Mouse (Mus musculus): ENCODE measurements around the gene Terb1.
A peak's percentile ranks its signal among the peaks of the same experiment; 100 is the strongest.

The Terb1 gene

DNA sequence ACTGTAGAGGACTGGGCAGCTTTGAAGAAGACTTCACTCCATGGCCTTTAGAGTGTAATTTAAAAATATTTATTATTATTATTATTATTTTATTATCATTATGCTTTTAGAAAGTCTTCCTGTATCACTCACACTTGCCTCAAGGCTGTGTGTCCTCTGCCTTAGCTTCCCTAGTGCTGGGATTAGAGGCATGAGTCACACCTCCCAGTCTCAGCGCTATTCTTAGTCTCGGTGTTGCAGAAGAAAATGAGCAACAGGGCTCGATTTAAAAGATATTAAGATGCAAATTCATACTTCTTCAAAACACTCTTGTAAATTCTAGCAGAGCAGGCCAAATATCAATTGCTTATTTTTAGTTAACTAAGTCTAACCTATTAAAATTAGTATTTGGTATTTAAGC, 60.9 kb downstream of the Terb1 start:
- no peak for DNase-seq

GRCm38 (mm10) chr8:104446016-104446415, 63.7 kb downstream of the Terb1 start:
- no peak for DNase-seq

- DNase-seq, result no peak
Measured at GRCm38 (mm10) chr8:104445248-104445647, 64.5 kb downstream of the Terb1 start.

DNA sequence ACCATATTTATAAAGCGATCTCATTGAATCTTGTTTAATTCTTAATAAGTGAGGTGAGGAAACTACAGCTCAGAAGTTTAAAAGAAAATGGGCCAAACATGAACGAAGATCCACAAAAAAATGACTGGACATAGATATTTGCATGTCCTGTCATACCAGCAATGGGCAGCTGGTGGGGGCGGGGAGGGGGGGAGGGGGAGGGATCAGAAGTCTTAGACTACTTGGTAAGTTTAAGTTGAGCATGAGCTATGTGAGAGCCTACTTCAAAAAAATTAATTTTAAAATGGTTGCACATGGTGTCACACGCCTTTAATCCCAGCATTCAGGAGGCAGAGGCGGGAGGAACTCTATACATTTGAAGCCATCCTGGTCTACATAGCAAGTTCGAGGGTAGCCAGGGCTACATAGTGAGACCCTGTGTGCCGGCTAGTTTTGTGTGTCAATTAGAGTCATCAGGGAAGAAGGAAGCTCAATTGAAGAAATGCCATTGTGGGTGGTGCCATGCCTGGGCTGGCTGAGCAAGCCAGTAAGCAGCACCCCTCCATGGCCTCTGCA, 66.5 kb downstream of the Terb1 start:
- no peak for DNase-seq

GRCm38 (mm10) chr8:104442299-104443124, 67.2 kb downstream of the Terb1 start, which contains the start of gene Dync1li2:
Gene Dync1li2, minus strand, starts transcription at chr8:104443047.
- DNase-seq, result peak; percentile 92 to 95

- DNase-seq, result peak in 1 of 2 experiments; percentile 9
Measured at GRCm38 (mm10) chr8:104441613-104442012, 68.1 kb downstream of the Terb1 start.

DNA sequence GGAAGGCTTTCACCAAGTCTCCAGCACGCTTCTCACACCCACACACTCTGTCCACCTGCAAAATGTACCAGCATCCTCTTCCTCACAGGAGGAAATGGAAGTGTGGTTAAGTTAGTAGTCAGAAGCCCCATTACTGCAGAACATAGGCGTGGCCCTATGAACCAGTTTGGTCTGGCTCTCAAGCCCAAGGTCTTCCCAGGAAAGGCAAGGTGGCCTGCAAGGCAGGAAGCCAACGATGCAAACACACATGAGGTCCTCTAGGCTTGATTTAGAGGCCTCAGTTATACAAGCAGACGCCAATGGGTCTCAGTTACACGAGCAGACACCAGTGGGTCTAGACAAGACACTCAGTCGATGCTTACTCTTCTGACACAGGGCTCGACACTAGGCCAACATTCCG, 70.2 kb downstream of the Terb1 start:
- DNase-seq, result peak in 1 of 2 experiments; percentile 13

- DNase-seq, result peak in 1 of 2 experiments; percentile 8
Measured at GRCm38 (mm10) chr8:104437494-104438135, 72.1 kb downstream of the Terb1 start.

DNA sequence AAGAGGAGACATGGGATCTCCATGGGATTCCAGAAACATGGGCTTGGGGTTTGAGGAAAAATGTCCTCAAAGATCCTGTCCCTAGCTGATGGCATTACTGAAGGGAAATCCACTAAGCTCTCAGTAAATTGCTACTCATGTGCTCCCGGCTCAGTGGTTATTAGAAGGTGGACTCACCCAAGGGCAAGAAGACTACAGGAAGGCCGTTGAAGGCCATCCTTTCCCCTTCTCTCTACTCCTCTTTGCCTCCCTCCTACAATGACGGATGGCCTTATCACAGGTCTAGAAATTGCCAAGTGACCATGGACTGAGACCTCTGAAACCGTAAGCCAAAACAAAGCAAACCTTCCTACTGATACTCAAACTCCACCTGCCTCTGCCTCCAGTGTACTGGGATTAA, 73.1 kb downstream of the Terb1 start:
- DNase-seq, result peak in 1 of 2 experiments; percentile 3

DNA sequence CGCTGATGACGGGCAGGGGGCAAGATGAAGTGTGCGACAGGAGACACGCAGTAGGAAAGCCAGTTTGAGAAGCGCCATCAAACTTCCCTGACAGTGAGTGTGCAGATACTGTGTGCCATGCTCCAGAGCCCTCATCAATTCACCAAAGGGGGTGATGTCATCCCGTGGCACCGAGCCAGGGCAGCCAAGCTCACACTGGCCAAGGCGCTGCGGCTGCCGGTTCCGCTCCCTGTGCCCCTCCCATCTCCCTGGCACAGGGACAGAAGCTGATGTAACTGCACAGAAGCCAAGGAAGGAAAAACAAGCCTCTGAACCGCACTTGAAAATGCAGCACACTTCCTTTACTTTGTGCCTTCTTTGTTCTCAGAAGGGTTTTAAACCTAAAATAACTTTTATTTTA, 73.7 kb downstream of the Terb1 start:
- peak; percentile 98 for DNase-seq

DNA sequence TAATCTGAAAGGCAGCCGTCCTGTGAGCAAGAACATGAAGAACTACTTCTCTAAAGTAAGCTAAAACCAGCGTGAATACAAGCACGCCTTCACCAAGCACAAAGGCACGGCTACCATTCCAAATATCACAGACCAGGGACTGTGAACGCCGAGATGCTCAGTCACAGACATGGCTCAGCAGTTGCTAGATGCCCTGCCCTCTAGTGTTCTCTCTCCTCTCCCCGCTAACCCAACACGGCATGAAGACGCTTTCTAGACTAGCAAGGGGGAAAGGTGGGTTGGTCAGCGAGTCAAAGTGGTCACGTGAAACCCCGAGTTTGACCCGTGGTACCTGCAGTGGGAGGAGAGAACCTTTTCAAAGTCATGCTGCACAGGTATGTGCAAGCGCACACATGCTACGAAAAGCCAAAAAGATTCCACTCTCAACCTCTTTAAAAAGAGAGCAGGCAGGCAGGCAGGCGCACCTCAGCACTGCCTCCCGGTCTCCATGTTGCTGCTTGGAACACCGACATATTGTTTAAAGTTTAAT, 74.8 kb downstream of the Terb1 start:
- peak in 1 of 2 experiments; percentile 14 for DNase-seq

GRCm38 (mm10) chr8:104434275-104434674, 75.4 kb downstream of the Terb1 start:
- peak in 1 of 2 experiments; percentile 43 for DNase-seq

GRCm38 (mm10) chr8:104433191-104433842, 76.4 kb downstream of the Terb1 start:
- DNase-seq, result peak in 1 of 2 experiments; percentile 4

GRCm38 (mm10) chr8:104432656-104433055, 77.1 kb downstream of the Terb1 start:
- peak in 1 of 2 experiments; percentile 3 for DNase-seq

GRCm38 (mm10) chr8:104430230-104430629, 79.5 kb downstream of the Terb1 start:
- DNase-seq, result peak in 1 of 2 experiments; percentile 1

GRCm38 (mm10) chr8:104427703-104428102, 82.0 kb downstream of the Terb1 start:
- no peak for DNase-seq

DNA sequence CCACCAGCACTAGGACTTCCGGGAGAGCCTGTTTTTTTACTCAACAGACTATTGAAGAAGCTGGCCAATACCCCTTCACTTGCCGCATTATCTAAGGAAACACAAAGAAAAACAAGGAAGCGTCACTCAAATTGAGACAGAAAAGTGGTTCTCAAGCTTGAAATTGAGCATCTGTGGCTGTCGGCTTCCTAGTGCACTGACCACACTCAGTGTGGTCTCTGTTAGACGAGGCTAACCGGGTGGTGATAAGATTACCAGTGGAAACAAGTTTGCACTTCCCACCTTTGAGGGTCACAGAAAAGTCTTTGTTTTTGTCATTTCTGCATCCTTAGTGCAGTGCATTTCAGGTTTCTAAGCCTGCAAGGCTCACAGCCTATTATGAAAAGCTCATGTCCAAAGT, 87.4 kb downstream of the Terb1 start:
- no peak for DNase-seq

DNA sequence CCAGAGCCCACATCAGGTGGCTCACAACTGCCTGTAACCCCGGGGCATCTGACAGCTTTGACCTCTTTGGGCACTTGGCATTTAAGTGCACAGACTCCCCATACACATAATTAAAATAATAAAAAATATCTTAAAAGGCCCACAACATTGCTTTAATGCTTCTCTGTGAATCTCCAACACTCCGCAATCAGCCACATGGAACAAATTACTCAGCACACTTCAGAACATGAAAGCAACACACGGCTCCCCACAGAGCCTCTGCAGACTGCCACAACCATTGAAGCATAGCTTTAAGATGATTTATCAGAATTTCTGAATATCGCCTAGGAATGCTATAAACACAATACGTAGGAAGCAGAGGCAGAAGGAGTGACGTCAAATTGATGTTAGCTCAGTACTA, 93.7 kb downstream of the Terb1 start:
- DNase-seq, result no peak

DNA sequence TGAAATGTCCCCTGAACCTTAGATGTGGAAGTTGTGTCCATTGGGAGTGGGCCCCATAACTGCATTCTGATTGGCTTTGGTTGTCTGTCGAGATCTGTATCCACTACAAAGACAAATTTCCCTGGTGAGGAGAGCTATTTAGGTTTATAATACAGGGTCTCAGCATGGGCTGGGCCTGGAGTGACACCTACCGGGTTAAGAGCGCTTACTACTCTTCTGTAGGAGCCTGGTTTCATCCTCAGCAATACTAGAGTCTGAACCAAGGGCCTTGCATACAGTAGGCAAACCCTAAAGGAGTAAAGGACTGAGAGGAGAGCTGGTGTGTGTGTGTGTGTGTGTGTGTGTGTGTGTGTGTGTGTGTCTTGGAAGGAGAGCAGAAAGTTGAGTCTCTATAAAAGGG, 95.5 kb downstream of the Terb1 start:
- no peak for DNase-seq

DNA sequence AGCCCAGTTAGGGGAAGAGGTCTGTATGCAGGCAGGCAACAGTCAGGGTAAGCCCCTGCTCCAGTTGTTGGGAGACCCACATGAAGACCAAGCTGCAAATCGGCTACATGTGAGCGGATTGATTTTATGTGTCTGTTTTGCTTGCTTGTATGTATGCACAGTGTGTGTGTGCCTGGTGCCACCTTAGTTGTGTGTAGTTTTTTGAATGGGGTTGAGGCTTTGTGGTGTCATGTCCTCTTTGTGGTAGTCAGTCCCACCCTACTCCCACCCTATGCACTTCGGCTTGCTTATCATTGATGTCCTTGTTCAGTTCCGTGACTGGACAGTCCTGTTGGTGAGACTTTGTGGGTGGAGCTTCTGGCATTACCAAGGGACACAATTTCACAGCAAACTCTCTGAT, 95.9 kb downstream of the Terb1 start:
- no peak for DNase-seq

DNA sequence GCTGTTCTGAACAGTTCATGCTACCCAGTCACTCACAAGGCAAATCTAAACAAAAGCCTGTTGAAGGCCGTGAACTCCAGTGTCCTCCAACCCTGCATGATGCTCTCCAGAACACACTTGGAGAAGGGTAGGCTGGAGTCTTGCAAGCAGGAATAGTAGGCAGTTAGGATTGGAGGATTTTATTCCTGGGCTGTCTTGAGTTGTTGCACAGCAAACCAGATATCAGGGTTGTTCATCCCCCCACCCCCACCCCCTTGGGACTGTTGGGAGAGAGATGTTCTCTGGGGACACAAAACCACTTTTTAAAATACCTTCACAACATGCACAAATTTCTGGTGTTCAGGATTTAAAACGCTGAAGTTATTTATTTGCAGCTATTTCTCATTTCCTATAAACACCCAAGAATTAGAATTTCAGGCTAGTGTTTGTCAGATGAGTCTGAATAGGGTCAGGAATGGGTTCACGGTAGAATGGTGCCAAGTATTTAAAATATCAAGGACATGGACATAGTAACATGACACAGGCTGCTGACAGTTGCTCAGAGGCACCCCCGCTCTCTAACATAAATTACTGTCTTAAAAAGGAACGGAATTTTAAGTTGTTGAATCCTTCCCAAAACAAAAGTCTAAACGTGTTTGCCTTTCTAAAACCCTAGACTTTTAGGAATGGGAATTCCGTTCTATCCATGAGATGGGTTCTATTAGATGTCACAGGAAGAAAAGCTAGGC, 96.7 kb downstream of the Terb1 start:
- DNase-seq, result no peak

GRCm38 (mm10) chr8:104411972-104412371, 97.7 kb downstream of the Terb1 start:
- DNase-seq, result no peak
